Mouse (Mus musculus) hindbrain, embryonic 11.5 days (tissue): ENCODE measurements around the gene Bach2. TPM values are rescaled to one million over a fixed set of nuclear protein-coding genes. Genes with fewer than 3 reads are reported as not detected.

ENCODE experiments used
- ATAC-seq: fragments of 200-750 bp; cut with Nextera tagmentation; 2 replicates; pipeline ENCODE4 v1.8.0; 2017; ENCODE audit warnings: mild to moderate bottlenecking, moderate TSS enrichment, moderate library complexity; ENCODE audit not compliant: low FRiP score
- DNase-seq: peaks from one replicate; pipeline ENCODE4 v3.0.0-alpha.2; 2015; ENCODE audit warnings: low spot score
- H3K27ac ChIP-seq: fragments of 300-500 bp; sonication (generic); 2 replicates; pipeline ENCODE4 v1.5.1; 2014; ENCODE audit warnings: mild to moderate bottlenecking, low read depth, low read length
- H3K27me3 ChIP-seq: fragments of 300-500 bp; sonication (generic); 2 replicates; pipeline ENCODE4 v1.6.1; 2014; ENCODE audit warnings: mild to moderate bottlenecking, low read length, moderate library complexity, mixed read lengths; ENCODE audit not compliant: control insufficient read depth, insufficient read depth
- H3K36me3 ChIP-seq: fragments of 300-500 bp; sonication (generic); 2 replicates; pipeline ENCODE4 v1.6.1; 2014; ENCODE audit warnings: mild to moderate bottlenecking, low read length, moderate library complexity, mixed read lengths; ENCODE audit not compliant: control insufficient read depth, insufficient read depth
- H3K4me1 ChIP-seq: fragments of 300-500 bp; sonication (generic); replicated peaks from 2 replicates; pipeline ENCODE4 v1.6.1; 2014; ENCODE audit warnings: low read length, mixed read lengths; ENCODE audit not compliant: control insufficient read depth, insufficient read depth
- H3K4me2 ChIP-seq: fragments of 300-500 bp; sonication (generic); replicated peaks from 2 replicates; pipeline ENCODE4 v1.6.1; 2014; ENCODE audit warnings: mild to moderate bottlenecking, low read depth, low read length
- H3K4me3 ChIP-seq: fragments of 300-500 bp; sonication (generic); 2 replicates; pipeline ENCODE4 v1.5.1; 2014; ENCODE audit warnings: low read depth, low read length
- H3K9ac ChIP-seq: fragments of 300-500 bp; sonication (generic); 2 replicates; pipeline ENCODE4 v1.6.1; 2014; ENCODE audit warnings: low read depth, low read length
- H3K9me3 ChIP-seq: fragments of 300-500 bp; sonication (generic); 2 replicates; pipeline ENCODE4 v1.6.1; 2016; ENCODE audit warnings: low read length; ENCODE audit not compliant: control insufficient read depth
- WGBS: fragments of 180-500 bp; shearing (Covaris S2); extraction: QIAGEN DNeasy Blood & Tissue Kit; methylation state at CpG from one replicate; pipeline ENCODE4 v1.1.7; 2014; 5-methylcytosine and 5-hydroxymethylcytosine counted together
- polyA plus RNA-seq: library from polyadenylated mRNA; unstranded; fragments of >200 nt; fragmentation: Nextera tagmentation; extraction: Ambion mirVana; gene quantifications from 2 replicates; pipeline ENCODE4 v1.2.1, GENCODE M21; 2014

The Bach2 gene
- polyA plus RNA-seq, 1 experiment from 2014 or later = 23.9 TPM

GRCm38 (mm10) chr4:32312171-32312946, 73.8 kb downstream of the Bach2 start:
- no peak overlapping the region for H3K27ac ChIP-seq
- DNase-seq = no peak
- no peak for ATAC-seq
- 48% methylated on average over 10 of the region's 10 CpGs for WGBS
- H3K4me2 ChIP-seq = no peak overlapping the region
- H3K9ac ChIP-seq = no peak overlapping the region
- no peaks in the 10 kb centered on the region; the same call in 1 of the 2 replicates for H3K36me3 ChIP-seq
- H3K4me3 ChIP-seq = no peak overlapping the region
- H3K27me3 ChIP-seq = no peaks in the 10 kb centered on the region
- no peaks in the 10 kb centered on the region for H3K4me1 ChIP-seq
- H3K9me3 ChIP-seq = 0 out of 2 replicates have a peak, but pooled peaks cover 2% of the 10 kb centered on the region

GRCm38 (mm10) chr4:32314919-32315318, 76.3 kb downstream of the Bach2 start:
- Histone ChIP-seq H3K9me3 (peaks cover 5% of the 10 kb centered on the region; the same call in 1 of the 2 replicates), H3K4me1 (no peaks in the 10 kb centered on the region), H3K9ac (no peak overlapping the region), H3K27ac (no peak overlapping the region), H3K27me3 (no peaks in the 10 kb centered on the region), H3K4me2 (no peak overlapping the region), H3K4me3 (no peak overlapping the region), H3K36me3 (peaks cover 3% of the 10 kb centered on the region; the same call in 1 of the 2 replicates)
- no peak for ATAC-seq
- WGBS = 81% methylated on average over 3 of the region's 3 CpGs
- DNase-seq = no peak

GRCm38 (mm10) chr4:32318608-32319007, 80.0 kb downstream of the Bach2 start:
- 100% methylated on average over 1 of the region's 1 CpGs for WGBS
- H3K27ac ChIP-seq = no peak overlapping the region
- DNase-seq = no peak

GRCm38 (mm10) chr4:32319327-32319726, 80.7 kb downstream of the Bach2 start:
- Histone ChIP-seq H3K27me3 (no peaks in the 10 kb centered on the region), H3K27ac (no peak overlapping the region), H3K4me2 (no peak overlapping the region), H3K9ac (no peak overlapping the region), H3K9me3 (peaks cover 5% of the 10 kb centered on the region), H3K4me3 (no peak overlapping the region), H3K4me1 (0 out of 2 replicates have a peak, but pooled peaks cover 3% of the 10 kb centered on the region), H3K36me3 (peaks cover 3% of the 10 kb centered on the region; the same call in 1 of the 2 replicates)
- DNase-seq = no peak
- ATAC-seq = no peak
- 95% methylated on average over 3 of the region's 3 CpGs for WGBS

More at GRCm38 (mm10) chr4:32318608-32319007, 80.0 kb downstream of the Bach2 start:
- H3K4me3 ChIP-seq = no peak overlapping the region
- ATAC-seq = no peak
- H3K9me3 ChIP-seq = peaks cover 5% of the 10 kb centered on the region
- H3K4me2 ChIP-seq = no peak overlapping the region
- no peak overlapping the region for H3K9ac ChIP-seq
- no peaks in the 10 kb centered on the region for H3K27me3 ChIP-seq
- H3K4me1 ChIP-seq = 0 out of 2 replicates have a peak, but pooled peaks cover 3% of the 10 kb centered on the region
- H3K36me3 ChIP-seq = peaks cover 3% of the 10 kb centered on the region; the same call in 1 of the 2 replicates

- Histone ChIP-seq H3K9me3 (peaks cover 5% of the 10 kb centered on the region), H3K4me3 (no peak overlapping the region), H3K4me1 (0 out of 2 replicates have a peak, but pooled peaks cover 3% of the 10 kb centered on the region), H3K9ac (no peak overlapping the region), H3K4me2 (no peak overlapping the region), H3K27me3 (no peaks in the 10 kb centered on the region), H3K27ac (no peak overlapping the region), H3K36me3 (peaks cover 3% of the 10 kb centered on the region; the same call in 1 of the 2 replicates)
- WGBS = 98% methylated on average over 1 of the region's 1 CpGs
- no peak for ATAC-seq
- no peak for DNase-seq
Observed at GRCm38 (mm10) chr4:32320039-32320438, 81.4 kb downstream of the Bach2 start.

GRCm38 (mm10) chr4:32324111-32324510, 85.5 kb downstream of the Bach2 start:
- no peak overlapping the region for H3K27ac ChIP-seq
- ATAC-seq (no peak), DNase-seq (no peak)
- no peaks in the 10 kb centered on the region for H3K36me3 ChIP-seq
- no peaks in the 10 kb centered on the region for H3K27me3 ChIP-seq
- H3K4me1 ChIP-seq = peaks cover 15% of the 10 kb centered on the region; the same call in 1 of the 2 replicates
- no peak overlapping the region for H3K9ac ChIP-seq
- no peaks in the 10 kb centered on the region; the same call in none of the 2 replicates for H3K9me3 ChIP-seq
- WGBS = 93% methylated on average over 6 of the region's 6 CpGs
- H3K4me3 ChIP-seq = no peak overlapping the region
- H3K4me2 ChIP-seq = no peak overlapping the region

- ATAC-seq = no peak
- Histone ChIP-seq H3K4me3 (no peak overlapping the region), H3K4me2 (no peak overlapping the region), H3K4me1 (peaks cover 15% of the 10 kb centered on the region; the same call in 1 of the 2 replicates), H3K9me3 (no peaks in the 10 kb centered on the region; the same call in none of the 2 replicates), H3K27ac (no peak overlapping the region), H3K36me3 (no peaks in the 10 kb centered on the region), H3K27me3 (no peaks in the 10 kb centered on the region), H3K9ac (no peak overlapping the region)
- WGBS = 71% methylated on average over 4 of the region's 4 CpGs
- no peak for DNase-seq
Observed at GRCm38 (mm10) chr4:32324967-32325366, 86.4 kb downstream of the Bach2 start.

GRCm38 (mm10) chr4:32325596-32325995, 87.0 kb downstream of the Bach2 start:
- ATAC-seq = no peak
- H3K27ac ChIP-seq = no peak overlapping the region
- 47% methylated on average over 3 of the region's 3 CpGs for WGBS

More at GRCm38 (mm10) chr4:32325596-32325995, 87.0 kb downstream of the Bach2 start:
- Histone ChIP-seq H3K36me3 (no peaks in the 10 kb centered on the region), H3K4me1 (peaks cover 15% of the 10 kb centered on the region; the same call in 1 of the 2 replicates), H3K4me3 (no peak overlapping the region), H3K9ac (no peak overlapping the region), H3K4me2 (no peak overlapping the region), H3K27me3 (no peaks in the 10 kb centered on the region), H3K9me3 (no peaks in the 10 kb centered on the region; the same call in none of the 2 replicates)
- no peak for DNase-seq
